Mouse (Mus musculus) yolk sac, embryonic 10.5 days (tissue): ENCODE measurements around the gene Serpina16.
"Not testable (repeated sequence)": the region's sequence is repeated elsewhere in the genome, so short reads cannot be mapped to it uniquely, and the experiment has no call there.

Experiments used
- DNase-seq: peaks from one replicate; pipeline ENCODE4 v3.0.0-alpha.2; 2017; ENCODE audit warnings: low spot score

Gene Serpina16

DNA sequence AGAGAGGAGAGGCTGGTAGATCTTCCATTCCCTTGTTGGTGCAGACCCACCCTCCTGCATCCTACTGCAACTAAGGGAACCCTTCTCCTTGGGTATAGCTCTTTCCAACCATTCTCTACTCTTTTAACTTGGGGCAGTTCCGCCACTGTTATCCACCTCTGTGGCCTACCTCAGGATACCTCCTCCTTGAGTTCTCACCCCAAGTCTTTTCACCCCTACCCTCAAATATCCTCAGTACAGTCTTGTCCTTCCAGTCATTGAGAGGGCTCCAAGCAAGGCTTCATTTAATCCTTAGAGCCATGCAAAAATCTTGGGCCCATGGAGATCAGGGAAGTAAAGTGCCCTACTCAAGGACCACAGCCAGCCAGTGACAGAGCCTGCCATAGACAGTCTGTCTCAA is at the start of gene Serpina16:
Gene Serpina16 (minus strand): TSS at position 101 of the 400 bp plus-strand sequence.
- DNase-seq: no peak

DNA sequence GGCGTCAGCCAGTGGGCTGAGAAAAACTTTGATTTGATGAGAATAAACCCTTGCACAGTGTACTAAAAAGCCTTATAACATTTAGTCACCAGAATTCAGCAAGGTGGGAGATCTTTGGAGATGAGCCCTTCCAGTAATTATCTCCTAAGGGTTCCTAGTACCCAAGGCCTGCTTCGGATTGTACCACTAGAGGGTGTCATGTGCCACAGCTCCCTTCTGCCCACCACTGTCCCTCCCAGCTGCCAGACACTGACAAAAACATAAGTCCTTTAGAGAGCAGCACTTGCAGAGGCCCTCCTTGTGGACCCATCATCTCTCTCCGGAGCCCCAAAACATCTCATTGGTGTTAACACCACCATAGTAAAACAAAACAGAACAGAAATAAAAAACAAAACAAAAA is 35.6 kb upstream of the Serpina16 start:
- DNase-seq: no peak

DNA sequence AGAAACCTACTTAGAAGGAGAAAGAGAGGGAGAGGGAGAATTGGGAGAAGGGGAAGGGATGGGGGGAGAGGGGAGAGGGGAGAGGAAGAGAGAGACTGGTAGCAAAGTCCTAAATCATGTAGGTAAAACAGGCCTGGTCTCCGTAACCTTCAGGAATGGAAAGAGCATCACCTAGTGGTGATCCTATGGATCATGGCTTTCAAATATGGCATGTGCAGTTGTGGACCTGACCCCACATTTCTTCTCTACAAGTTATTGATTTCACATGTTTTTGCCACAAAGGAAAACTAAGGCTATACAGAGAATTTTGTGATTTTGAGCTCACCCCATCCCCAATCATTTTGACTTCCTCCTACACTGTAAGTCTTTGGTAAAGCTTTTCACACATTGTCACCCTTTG is 34.5 kb upstream of the Serpina16 start:
- peak; percentile 38 for DNase-seq

DNA sequence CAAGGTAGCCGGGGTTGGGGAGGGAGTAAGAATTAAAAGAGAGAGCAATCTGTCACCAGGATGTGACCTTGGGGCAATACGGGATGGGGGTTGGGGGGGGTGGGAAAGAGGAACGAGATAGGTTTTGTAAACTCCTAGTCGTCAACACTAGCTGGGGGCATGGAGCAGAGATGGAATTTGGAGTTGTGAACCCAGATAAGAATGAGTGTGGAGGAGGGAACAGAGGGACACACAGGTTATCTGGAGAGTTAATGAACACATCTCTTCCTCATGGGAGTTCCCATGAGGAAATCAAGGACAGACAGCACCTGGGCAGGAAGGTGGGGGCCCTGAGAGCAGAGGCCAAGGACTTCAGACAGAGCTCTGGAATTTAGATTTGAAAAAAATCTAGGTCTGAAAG is 30.2 kb upstream of the Serpina16 start:
- peak; percentile 86 for DNase-seq

DNA sequence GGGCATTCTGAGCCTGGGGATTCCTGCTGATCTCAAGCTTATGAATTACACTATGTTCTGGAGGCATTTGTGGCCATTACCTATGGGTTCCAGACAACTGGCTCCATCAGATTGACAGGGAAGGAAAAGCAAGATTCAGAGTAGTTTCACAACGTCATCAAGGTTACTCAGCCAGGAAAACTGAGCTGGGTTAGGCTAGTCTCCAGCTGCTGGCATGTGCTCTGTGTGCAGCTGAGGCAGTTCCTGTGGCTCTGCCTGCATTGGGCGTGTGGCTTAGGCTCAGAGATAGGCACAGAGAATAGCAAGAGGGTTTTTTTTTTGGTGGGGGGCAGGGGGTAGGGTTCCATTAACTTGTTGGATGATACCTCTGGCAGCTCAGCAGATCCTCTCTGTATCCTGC is 29.6 kb upstream of the Serpina16 start:
- no peak for DNase-seq

DNA sequence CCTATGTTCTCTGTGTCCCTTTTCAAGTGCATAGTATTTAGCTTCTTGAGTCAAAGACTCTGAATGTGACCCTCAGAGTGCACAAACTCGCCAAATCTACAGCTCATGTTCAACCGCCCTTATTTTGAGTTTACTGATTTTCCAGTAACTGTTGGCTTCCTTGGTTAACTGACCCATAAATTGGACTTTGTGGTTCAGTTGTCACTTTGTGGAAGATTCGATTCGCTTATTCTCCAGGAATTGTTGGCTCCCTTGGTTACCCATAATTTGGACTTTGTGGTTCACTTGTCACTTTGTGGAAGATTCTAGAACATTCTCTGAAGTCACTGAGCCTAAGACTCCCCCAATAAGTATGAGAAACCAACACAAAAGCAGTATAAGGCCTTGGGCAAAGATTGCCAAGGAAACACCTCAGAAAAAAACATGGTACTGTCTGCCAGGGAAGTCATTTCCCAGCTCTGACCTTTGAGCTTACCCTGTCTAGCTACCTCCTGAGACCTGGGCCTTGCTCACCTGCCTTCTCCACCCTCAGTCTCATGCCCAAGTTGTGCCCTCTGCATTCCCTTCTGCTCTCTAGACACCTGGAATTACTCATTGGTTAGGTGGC is 24.3 kb upstream of the Serpina16 start:
- DNase-seq: no peak

DNA sequence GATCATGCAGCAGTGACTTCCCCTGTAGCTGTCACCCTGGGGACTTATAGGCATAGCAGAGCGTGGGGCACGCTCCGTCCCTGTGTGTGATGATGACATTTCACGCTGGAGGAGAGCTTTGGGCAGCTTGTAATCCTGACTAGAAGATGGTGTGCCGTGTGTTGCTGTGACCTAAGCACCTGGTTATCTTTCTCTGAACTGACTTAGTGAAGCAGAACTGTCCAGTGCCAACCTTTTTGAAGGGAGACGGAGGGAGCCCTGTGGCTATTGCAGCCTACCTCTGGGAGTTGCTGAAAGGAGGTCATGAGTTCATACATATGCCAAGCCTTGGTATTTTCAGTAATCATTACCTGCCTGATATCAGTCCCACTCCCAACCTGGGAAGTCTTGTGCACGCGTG is 19.5 kb upstream of the Serpina16 start, which contains the start of gene Serpina1f:
Gene Serpina1f (minus strand): TSS at position 101 of the 400 bp plus-strand sequence.
- DNase-seq: no peak

DNA sequence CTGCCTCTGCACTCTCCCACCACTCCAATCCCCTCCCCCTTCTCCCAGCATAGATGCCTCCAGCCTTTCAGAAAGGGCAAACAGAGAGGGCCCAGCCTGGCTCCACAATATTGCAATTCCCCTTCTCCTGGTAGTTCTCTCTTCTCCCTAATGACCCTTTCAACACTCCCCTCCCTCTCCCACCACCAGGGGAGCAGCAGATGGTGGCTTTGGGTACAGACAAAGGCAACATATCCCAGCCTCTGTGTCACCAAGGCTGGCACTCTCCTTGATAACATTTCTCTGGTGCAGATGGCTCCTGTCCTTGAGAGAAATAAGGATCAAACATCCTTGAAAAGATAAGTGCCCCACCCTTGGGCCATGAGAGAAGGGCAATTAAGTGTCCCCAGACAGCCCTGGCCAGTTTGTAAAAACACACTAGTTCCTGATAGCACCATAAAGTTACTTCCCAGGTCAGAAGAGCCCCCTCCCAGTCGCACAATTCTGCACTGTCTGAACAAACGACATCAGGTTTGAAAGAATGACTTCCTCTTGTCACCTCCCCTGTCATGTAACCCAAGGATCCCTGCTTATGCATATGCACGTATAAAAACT is 12.4 kb upstream of the Serpina16 start:
- no peak for DNase-seq

DNA sequence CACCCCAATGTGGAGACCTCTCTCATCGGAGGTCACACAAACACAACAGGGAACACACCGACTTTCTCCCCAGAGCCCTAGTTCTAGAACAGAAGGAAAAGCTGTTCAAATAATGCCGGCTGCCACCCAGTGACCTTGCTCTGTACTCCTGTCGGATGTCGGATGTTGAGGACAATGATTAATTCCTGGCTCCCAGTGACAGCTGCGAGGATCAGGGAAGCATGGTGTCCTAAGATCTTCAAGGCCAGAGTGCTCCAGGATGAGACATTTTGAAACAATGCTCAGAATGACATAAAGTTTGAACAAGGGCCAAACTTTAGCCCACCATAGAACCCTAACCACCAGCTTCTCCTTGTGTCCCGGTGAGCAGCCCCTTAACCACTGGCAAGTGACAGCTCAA is 11.1 kb upstream of the Serpina16 start:
- DNase-seq: peak; percentile 57

DNA sequence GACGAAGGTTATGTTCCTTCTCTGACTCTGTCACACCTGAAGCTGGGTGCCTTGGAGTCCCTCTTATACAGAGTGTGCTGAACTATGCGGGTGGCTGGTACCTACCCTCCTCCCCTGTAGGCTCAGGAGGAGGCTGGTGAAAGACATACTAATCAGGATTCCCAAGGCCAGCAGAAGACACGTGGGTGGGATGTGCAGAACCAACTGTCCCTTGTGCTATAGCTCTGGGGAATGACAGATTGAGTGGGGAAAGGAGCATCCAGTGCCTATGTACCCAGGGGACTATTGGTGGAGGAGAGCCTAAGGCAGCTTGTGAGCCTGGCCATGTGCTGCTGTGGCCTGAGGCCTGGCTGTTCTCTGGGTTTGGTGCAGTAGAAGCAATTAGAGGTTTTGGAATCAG is 10.1 kb upstream of the Serpina16 start:
- DNase-seq: no peak

DNA sequence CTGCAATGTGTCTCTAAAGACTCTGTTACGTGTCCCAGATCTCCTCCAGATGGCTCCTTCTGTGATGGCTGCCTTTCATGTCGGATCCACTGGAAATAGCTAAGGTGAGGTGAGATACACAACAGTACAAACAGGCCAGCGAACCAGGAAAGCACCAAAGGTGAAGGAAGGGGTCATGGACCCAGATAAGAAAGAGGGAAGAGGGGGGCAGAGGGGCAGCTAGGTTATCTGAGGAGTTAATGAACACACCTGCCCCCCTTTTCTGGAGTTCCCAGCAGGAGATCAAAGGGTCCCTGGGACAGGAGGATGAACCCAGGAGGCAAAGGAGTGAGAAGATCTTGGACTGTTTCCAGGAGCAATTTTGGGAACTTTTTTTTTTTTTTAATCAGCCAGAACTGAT is 9.4 kb upstream of the Serpina16 start:
- DNase-seq: peak; percentile 82

DNA sequence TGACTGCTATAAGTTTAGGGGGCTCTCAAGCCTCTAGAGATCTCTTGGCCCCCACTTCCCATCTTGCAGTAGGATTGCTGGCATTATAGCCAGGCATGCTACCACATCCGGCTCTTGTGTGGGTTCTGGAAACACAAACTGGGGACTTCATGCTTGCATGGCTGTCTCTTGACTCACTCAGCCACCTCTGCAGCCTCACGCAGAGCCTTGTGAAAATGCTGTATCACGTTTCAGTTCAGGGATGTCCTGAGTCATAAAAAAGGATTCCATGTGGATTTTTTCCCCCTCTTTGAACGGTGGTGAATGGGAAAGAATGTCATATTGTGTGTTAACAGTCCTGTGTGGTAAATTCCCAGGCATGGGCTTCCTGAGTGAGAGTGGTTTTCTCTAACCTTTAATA is 7.8 kb upstream of the Serpina16 start:
- no peak for DNase-seq

DNA sequence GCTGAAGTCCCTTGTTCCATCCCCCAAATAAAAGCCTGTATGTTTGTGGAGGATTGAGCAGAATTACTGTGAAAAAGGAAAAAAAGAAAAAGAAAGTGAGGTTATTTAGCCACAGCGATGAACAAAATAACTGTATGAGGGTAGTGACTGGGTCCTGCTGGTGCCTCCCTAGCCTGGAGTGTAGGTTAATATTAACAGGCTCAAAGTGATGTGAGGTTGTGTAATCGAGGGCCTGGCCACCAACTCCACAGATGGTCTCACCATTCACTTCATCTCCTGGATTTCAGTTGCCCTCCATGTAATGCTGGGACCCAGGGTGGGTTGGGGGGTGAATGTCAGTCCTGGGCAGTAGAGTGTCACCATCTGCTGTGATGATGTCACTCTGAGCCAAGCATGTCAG is 5.8 kb upstream of the Serpina16 start:
- DNase-seq: peak; percentile 55

DNA sequence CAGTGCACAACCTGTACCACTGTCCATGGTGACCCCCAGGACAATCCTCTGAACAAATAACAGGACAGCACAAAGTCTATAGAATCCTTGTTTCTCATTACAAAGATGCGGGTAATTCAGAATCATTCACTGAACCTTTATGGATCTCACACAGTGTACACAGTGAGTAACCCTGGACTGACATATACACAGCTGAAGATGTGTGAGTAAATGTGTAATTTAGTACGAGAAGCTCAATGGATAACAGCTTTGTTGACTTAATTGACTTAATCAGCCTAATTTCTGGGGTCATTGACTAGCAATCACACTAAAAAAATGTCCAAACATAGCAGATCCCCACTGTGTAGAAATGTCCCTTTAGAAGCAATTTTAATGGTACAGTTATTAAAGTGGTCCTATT is 5.2 kb upstream of the Serpina16 start:
- DNase-seq: no peak

DNA sequence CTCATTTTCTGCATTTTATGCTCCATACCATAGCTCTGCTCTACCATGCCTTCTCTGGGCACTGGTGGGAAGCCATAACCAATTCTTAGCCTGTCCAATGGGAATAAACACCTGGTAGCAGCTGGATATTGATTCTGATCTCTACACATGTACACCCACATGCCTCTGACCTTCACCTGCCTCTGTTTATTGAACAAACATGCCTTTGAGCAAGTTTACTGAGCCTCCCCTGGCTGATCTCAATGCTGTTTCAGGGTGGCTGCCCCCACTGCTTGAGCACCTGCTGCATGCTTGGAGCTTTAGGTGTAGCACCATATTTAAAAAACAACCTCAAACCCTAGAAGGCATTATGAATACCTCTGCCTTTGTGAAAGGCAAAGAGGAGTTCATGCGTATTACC is 3.9 kb upstream of the Serpina16 start:
- DNase-seq: not testable (repeated sequence)

DNA sequence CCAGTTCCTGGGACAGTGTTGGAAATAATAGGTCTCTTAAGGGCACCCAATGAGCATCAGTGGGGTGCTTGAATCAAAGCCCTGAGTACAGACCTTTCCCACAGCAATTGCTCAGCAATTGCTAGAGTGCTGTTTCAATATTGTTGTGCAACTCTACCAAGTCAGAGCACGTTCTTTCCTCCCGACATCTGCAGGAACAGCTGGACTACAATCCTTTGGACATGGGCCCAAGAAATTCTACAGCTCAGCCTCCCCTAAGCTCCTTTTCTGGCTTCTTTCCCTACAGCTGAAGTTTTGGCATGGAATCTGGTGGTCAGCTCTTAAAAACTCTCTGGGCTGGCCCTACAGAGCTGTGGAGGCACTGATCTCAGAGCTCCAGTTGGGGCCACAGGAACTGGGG is 2.8 kb downstream of the Serpina16 start:
- no peak for DNase-seq

DNA sequence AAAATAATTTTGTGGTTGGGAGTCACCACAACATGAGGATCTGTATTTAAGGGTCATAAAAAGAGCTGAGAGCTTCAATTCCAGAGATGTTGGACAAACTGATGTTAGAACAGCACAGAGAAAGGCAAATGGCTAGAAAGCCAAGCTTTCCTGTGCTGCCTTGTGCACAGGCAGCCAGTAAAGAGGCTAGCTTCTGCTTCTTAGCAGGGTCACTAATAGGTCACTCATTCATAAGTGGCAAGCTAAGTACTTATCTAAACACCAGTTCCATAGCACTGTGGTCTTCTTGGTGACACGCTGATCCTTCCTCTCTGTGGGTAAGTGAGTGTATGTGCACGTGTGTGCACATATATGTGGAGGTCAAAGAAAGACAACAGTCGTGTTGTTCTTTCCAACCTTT is 4.5 kb downstream of the Serpina16 start:
- no peak for DNase-seq

DNA sequence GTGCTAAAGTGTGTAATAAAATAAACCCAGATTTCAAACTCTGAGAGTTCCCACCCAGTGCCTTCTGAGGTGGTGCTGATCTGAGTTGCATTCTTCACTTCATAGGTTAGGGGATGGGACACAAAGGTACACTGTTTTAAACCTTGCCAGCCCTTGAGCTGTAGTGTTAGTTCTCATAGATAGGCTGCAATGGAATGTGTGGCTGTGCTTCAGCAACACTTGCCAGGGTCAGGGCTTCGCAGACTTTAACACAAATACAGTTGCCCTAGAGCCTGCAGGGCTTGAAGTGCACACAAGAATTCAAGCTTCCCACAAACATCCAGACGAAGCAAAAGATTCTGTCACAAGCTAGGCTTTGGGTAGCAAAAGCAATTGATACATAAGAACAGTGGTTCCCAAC is 5.0 kb downstream of the Serpina16 start:
- DNase-seq: no peak

DNA sequence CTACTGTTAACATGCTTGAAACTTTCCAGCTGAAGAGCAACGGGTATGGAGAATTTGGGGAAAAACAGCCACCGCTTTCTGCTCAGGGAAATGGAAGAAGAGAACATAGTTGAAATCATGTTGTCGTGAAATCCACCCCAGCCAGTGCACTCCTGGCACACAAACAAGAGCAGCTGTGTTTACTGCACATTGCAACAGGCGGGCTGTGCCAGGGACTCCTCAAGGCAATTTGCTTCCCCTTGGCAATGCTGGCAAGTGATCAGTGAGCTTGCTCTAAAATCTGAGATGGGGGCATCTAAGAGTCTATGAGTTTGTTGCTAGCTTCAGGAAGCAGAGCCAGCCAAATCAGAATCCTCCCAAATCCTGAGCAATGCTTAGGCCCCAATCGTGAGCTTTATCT is 5.6 kb downstream of the Serpina16 start:
- no peak for DNase-seq

DNA sequence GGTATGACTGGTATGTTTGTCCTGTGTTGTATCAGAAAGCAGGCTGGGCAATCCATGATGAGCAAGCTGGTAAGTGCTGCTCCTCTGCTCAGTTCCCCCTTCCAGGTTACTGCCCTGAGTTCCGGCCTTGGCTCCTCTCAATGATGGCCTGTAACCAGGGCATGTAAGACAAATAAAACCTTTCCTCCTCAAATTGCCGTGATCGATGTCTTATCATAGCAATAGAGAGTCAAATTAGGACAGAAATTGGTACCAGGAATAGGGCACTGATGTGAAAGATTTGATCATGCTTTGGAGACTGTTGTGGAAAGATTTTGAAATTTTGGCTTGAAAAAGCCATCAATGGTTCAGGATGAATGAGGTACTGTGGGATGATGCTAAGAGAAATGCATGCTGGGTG is 10.7 kb downstream of the Serpina16 start:
- DNase-seq: no peak

DNA sequence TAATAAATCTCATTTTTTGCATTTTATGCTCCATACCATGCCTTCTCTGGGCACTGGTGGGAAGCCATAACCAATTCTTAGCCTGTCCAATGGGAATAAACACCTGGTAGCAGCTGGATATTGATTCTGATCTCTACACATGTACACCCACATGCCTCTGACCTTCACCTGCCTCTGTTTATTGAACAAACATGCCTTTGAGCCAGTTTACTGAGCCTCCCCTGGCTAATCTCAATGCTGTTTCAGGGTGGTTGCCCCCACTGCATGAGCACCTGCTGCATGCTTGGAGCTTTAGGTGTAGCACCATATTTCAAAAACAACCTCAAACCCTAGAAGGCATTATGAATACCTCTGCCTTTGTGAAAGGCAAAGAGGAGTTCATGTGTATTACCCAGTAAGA is 13.9 kb downstream of the Serpina16 start:
- DNase-seq: not testable (repeated sequence)

DNA sequence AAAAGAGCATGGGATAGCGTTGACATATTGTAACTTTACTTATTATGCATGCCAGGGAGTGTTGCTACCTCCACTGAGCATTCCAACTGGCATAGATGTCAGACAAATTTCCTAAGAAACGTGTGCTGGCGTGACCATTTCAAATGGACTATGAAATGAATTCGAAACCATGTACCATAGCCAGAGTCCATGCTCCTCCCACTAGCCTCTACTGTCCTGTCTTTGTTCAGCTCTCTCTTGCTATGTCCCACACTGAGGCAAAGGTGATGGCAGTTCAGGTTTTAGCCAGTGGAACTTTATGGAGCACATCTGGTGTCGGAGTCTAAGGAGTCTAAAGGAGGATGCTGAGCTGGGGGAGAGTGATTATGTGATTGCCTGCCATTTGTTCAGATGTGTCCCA is 15.9 kb downstream of the Serpina16 start:
- DNase-seq: no peak

DNA sequence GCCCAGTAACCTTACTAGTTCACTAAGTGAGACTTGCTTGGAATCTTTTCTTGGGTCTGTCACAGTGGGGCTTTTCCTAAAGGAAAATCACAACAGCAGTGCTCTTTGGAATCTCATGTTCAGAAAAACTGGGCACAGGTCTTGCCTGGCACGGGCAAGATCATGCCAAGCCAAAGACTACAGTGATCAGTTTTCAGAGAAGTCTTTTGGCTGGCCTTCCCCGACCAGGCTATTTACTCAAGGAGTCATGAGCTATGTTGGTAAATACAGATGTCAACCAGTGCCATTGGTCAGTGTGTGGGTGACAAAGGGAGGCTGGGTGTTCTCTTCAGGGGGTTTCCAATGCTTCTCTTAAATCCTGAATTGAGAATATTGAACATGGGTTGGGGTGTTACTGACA is 16.8 kb downstream of the Serpina16 start:
- DNase-seq: no peak

DNA sequence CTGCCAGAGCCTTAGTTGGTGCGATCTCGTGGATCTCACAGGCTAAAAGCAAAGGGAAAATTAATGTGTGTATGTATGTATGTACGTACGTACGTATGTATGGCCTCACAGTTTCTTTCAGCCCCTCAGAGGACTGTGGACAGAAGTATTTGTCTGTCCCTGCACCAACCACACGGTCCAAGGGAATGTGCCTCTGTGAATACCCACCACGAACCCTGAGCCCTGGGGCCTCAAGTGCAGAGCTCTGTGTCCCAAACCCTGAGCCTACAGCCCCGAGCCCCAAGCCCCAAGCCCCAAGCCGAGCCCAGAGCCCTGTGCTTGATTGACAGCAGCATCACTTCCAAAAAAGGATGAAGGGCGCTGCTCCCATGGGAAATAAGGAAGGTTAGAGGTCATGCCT is 17.9 kb downstream of the Serpina16 start:
- no peak for DNase-seq
